Mouse (Mus musculus) erythroblast, adult 5-6 weeks (primary cell): Measurements from ENCODE around the gene Bub3. TPM values are rescaled to one million over a fixed set of nuclear protein-coding genes. Genes with fewer than 3 reads are reported as not detected.

Experiments
- ATAC-seq: replicated peaks from 2 replicates; pipeline ENCODE4 v1.8.0; 2016; ENCODE audit warnings: moderate number of reproducible peaks, mild to moderate bottlenecking, moderate TSS enrichment, inconsistent platforms; ENCODE audit not compliant: poor library complexity, low FRiP score, severe bottlenecking
- total RNA-seq, 2 experiments: library from RNA; stranded (forward) in 1 of 2; stranded (reverse) in 1 of 2; fragments of 150-400 nt in 1 of 2; fragments of 200-764, 138-1000 nt in 1 of 2; gene quantifications; 2 replicates each; pipeline versions ENCODE4 v1.2.3 to v1.2.4; 2015 to 2017; ENCODE audit warnings: low replicate concordance in 2 of 2

Gene Bub3
- total RNA-seq, 2 experiments from 2014 or later = 30.2 to 58.2 TPM

DNA sequence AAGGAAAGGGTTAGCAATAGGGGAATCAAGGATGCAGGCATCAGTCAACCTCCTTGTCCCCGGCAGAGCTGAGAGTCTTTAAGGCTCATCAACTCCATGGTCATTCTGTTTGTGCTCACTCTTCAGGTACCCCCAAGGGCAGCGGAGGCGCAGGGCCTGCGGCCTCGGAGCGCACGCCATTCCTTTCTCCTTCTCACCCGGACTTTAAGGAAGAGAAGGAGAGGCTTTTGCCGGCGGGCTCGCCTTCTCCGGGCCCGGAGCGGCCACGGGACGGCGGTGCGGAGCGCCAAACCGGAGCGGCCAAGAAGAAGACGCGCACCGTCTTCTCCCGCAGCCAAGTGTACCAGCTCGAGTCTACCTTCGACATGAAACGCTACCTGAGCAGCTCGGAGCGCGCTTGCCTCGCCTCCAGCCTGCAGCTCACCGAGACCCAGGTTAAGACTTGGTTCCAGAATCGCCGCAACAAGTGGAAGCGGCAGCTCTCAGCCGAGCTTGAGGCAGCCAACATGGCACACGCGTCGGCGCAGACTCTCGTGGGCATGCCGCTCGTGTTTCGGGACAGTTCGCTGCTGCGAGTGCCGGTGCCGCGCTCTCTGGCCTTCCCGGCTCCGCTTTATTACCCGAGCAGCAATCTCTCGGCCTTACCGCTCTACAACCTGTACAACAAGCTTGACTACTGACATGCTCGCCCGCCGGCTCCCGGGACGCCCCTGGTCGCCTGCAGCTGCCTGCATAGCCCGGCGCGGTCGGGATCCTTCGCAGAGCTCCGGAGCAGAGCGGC is 4.5 kb upstream of the Bub3 start:
- no peak for ATAC-seq

DNA sequence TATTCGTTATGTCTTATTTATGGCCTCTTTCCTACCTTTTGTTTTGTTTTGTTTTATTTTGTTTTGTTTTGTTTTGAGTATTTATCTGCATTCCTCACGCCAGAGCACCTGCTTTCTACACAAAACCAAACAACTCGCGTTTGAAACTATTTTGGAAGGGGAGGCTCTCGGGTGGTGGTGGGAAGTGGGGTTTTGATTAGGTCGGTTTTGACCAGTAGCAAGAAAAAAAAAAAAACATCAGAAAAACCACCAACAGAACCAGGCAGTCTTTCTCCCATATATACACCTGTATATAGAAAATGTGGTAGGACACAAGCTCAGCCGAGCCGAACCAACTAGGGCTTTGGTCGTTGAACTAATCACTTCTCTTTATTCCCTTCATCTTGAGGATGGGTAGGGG is 3.9 kb upstream of the Bub3 start:
- ATAC-seq = no peak

DNA sequence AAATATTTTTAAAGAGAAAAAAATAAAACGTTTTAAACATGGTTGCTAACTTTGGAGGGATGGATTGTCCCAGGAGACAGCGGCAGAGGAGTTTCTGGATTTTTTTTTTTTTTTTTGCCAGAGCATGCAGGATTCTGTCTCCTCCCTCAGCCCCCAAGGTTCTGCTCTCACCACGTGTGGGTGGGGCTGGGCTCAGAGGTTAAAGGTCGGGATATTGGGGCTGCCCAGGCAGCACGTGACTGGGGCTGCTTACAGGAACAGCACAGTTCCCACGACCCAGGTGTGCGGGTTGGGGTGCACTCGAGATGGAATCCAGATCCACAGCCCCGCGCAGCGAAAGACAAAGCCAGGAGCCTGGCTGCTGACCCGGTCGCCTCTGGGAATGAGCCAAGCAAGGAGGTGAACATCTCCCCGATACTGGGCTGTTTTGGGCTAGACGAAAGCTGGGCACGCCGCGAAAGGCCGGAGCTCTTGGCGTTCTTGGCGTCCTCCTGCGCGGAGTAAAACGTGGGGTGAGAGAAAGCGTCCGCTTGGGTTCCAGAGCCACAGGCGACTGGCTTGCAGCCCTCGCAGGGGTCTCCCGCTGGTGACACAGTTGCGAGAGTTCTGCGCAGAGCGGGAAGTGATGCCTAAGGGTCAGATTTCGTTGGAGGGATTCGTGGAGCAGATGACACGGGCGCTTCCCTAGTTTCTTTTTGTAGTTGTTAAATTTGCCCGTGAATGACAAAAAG is 3.3 kb upstream of the Bub3 start:
- no peak for ATAC-seq

DNA sequence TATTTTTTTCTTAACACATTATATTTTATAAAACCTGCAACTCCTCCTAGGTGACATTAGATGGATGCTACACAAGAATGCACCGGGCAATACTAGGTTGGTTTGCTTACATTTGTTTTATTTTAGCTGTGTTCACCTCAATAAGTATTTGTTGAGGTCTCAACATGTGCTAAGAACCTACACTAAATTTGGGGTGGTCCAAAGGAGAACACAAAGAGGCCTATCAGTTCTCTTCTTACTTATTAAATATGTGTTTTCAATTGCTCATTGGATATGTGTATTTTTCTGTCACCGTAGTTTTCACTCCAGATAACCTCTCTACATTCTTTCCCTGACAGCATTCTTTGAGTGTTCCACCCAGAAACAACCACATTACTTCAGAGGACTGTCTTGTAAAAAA is 2.3 kb upstream of the Bub3 start:
- ATAC-seq = no peak

DNA sequence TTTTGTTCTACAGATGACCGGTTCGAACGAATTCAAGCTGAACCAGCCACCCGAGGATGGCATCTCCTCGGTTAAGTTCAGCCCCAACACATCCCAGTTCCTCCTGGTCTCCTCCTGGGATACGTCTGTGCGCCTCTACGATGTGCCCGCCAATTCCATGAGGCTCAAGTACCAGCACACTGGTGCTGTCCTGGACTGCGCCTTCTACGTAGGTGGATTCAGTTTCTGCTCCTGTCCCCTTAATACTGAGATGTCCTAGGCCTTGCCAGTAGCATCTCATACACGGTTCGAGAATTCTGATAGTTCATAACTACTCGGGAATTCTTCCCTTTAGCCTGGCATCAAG is 648 bp downstream of the Bub3 start:
- ATAC-seq = peak; percentile 55

DNA sequence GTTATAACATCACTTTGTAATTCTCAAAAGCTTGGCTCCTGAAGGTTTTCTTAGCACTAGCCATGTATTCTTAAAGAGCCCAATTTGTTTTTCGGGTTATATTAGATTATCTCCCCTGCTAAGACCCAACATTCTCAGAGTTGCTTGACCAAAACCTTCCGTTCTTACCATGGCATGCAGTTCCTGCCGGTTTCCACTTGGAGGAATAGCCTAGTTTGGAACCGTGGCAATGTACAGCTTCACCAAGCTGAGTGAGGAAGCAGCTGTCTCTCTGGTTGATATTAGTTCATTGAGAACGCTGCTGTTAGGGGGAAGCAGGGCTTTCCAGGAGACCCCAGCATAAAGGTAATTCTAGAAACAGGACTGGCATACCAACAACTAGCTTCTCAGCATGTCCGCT is 15.2 kb downstream of the Bub3 start:
- ATAC-seq = no peak

DNA sequence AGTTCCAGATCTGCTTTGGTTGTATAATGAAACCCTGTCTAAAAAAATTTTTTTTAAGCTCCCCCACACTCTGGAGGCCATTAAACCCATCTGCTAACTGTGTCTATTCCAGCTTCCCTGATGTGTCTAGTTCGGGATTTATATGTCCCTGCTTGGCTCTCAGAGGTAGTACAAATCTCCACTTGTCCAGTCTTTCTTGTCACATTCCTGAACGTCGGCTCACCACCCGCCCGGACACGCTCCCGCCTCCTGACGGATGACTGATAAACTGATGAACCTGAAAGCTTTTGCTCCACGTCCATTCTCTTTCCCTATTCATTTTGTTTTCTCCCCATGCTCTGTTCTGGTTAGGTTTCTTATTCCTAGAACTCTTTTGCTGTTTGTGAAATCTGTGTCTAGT is 22.2 kb downstream of the Bub3 start:
- no peak for ATAC-seq

DNA sequence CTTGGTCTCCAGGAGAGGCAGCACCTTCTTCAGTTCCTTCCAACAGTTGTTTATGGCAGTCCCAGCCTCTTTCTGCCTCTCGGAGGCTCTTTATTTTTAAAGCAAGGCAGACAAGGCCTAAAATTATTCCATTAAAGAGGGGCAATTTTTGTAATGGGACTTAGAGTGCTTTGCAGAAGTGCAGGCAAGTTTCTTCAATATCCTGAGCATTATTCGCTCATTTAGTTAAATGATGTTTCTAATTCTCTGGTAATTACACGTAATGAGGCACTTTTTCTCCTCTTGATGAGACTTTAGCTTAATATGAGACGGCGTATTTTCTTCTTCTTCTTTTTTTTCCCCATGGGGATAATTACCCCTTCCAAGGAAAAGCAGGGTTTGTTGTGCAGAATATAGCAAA is 25.5 kb downstream of the Bub3 start:
- no peak for ATAC-seq

DNA sequence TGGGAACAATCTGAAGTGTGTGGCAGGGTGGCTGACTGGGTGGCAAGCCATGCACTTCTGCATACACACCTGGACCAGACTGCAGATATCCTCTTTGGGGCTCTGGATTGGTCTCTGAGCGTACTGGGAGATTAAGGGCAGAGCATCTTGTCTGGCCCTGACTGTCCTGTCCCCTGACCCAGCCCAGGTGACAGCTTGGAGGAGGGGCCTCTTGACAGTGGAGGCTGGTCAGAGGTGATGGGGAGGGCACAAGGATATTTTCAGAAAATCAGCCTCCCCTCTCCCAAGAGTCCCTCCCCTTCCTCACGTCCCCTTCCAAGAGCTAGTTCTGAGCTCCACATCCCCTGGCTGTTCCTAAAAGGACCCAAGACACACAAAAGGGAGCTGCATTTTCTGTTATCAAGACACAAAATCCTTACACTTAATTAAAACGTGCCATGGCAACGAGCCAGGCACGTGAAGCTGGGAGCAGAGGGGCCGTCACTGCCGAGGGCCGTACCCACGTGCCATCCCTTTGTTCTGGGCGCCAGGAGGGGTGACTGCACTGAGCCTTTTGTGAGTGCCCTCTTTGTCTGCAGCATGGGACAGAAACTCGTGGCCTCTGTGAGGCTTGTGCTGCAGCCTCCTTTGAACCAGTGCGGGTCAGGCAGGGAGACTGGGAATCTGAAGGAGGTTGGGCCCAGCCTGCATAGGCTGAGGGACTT is 37.9 kb downstream of the Bub3 start:
- no peak for ATAC-seq

DNA sequence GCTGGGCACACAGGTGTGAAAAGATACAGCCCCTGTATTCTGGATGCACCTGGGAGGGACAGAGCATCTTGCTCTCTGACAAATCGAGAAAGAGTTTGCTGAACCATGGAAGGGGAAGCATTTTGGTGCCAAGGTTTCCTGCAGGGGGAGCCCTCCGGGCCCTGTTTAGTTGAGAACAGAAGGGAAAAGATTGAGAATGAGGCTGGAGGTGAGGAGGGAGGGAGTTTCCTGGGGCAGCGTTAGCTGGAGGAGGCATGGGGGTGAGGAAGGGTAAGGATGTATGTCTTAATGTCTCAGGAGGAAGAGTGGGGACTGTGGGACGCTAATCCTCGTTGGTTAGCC is 38.4 kb downstream of the Bub3 start:
- ATAC-seq = no peak

DNA sequence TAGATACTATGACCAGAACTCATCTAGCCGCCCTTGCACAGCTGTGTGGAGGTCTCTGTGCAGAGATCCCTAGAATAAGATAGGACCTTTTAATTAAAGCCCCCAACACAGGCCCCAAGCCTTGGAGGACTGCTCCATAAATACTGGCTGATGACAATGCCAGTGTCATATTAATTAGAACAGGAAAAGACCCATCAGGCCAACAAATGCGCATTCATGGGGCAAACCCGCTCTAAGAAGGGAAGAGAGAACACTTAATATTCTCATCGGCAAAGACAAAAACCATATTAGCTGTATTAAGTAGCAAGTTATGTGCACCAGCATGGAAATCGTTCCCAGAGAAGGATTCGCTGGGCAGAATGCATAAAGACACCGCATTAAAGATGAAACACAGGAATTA is 42.1 kb downstream of the Bub3 start:
- ATAC-seq = no peak

DNA sequence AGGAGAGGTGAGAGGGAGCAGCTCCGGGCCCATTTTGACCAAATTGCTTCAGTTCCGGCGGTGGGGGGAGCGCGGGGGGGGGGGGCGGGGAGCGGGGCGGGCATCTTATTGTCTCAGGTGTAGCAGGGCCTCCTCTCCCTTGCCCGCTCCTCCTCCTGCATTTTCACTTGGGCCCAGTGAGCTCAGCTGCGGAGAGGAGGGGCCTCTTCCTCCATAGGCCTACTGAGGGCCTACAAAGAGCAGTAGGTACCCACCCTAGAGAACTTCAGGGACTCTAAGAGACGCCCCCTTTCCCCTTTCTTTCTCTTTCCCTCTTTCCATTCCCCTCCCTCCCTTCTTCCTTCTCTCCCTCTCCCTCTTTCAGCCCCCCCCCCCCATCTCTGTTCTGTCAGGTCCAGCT is 43.2 kb downstream of the Bub3 start:
- no peak for ATAC-seq

DNA sequence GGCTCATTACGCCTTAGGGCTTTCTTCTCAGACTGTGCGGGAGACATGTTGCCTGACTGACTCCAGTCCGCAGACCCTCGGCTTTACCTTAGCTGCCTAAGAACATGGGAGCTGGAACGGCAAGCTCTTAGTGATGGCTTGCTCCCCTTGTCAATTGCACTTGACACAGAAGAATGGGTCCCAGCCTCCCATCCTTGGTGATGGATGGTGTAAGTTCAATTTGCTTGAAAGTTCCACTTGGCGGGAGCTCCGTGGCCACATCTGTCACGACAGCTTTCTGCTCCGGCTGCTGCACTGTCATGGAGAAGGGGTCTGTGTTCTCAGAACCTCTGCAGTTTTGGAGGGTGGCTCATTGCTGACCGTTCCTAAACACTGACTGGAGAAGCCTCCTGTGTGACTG is 44.9 kb downstream of the Bub3 start:
- no peak for ATAC-seq

DNA sequence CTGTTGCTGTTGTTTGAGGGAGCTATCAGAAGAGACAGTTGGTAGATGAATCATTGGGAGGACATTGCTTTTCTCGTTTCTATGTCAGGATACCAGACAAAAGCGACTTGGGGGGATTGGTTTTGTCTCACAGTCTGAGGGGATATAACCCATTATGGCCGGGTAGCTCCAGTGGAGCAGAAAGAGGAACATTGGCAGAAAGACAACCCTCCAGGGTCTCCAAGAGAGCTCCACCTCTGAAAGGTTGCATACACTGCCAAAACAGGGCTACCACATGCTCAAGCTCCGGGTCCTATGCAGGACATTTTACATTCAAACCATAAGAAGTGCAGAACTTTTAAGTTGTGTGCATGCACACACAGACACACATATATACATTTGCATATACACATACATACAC is 45.5 kb downstream of the Bub3 start:
- no peak for ATAC-seq

DNA sequence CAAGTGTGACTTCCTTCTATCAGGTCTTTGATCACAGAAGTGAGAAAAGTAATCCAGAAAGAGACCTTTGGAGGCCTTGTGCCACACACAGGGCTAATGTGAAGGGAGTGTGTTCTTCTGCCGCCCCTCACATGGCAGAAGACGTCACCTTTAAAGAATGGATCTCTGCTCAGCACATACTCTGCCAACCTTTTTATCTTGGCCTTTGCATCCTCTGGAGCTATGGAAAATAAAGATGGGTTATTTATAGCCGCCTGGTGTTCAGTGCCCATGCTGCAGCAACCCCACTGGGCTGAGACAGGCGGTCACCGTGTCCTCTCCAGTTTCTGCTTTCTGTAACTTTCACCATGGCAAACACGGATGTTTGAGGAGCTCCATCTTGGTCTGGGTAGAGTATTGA is 48.0 kb downstream of the Bub3 start:
- no peak for ATAC-seq

DNA sequence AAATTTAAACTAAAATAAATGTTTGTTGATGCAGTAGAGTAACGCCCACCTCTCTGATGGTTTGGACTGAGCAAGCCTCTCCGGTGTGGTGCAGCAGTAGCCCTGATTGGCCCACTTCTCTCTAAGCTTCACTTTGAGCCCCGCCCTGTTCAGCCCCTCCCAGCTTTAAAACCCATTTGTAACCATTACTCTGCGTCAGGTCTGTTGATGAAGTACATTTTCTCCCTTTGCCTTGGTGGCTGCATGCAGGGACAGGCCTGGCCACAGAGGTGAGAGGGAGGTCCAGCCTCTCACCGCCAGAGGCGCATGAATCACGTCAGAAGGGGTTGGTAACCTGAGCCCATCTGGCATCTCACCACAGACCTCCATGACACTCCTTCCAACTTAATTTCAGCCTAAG is 49.7 kb downstream of the Bub3 start:
- no peak for ATAC-seq

Other genes with a start within 250 kb of the Bub3 start
- gene Cuzd1, start 237.9 kb upstream of the Bub3 start, total RNA-seq (2015; ENCODE audit: low replicate concordance) = not detected in 2 replicates
- gene Cuzd1, start 237.9 kb upstream of the Bub3 start, total RNA-seq (2017; ENCODE audit: low replicate concordance) = not detected in 2 replicates
- gene Fam24b, start 230.7 kb upstream of the Bub3 start, total RNA-seq (2015; ENCODE audit: low replicate concordance) = not detected in 2 replicates
- not detected in 2 replicates for gene Fam24b, start 230.7 kb upstream of the Bub3 start, total RNA-seq (2017; ENCODE audit: low replicate concordance)
- not detected in 2 replicates for gene Fam24a, start 226.4 kb upstream of the Bub3 start, total RNA-seq (2015; ENCODE audit: low replicate concordance)
- gene Fam24a, start 226.4 kb upstream of the Bub3 start, total RNA-seq (2017; ENCODE audit: low replicate concordance) = not detected in 2 replicates
- gene 2310057M21Rik, start 197.5 kb upstream of the Bub3 start, total RNA-seq (2015; ENCODE audit: low replicate concordance) = 1.9 TPM in 2 replicates
- 2.5 and 2.6 TPM in 2 replicates for gene 2310057M21Rik, start 197.5 kb upstream of the Bub3 start, total RNA-seq (2017; ENCODE audit: low replicate concordance)
- gene Pstk, start 189.1 kb upstream of the Bub3 start, total RNA-seq (2015; ENCODE audit: low replicate concordance) = 0.96 and 6.9 TPM in 2 replicates
- 0.51 and 4.2 TPM in 2 replicates for gene Pstk, start 189.1 kb upstream of the Bub3 start, total RNA-seq (2017; ENCODE audit: low replicate concordance)
- 29.3 and 48.6 TPM in 2 replicates for gene Ikzf5, start 149.7 kb upstream of the Bub3 start, total RNA-seq (2015; ENCODE audit: low replicate concordance)
- 24.5 and 33.7 TPM in 2 replicates for gene Ikzf5, start 149.7 kb upstream of the Bub3 start, total RNA-seq (2017; ENCODE audit: low replicate concordance)
- gene Acadsb, start 149.6 kb upstream of the Bub3 start, total RNA-seq (2015; ENCODE audit: low replicate concordance) = 3.8 and 15.0 TPM in 2 replicates
- gene Acadsb, start 149.6 kb upstream of the Bub3 start, total RNA-seq (2017; ENCODE audit: low replicate concordance) = 13.1 and 19.5 TPM in 2 replicates
- not detected in 2 replicates for gene Hmx3, start 17.4 kb upstream of the Bub3 start, total RNA-seq (2015; ENCODE audit: low replicate concordance)
- not detected in 2 replicates for gene Hmx3, start 17.4 kb upstream of the Bub3 start, total RNA-seq (2017; ENCODE audit: low replicate concordance)
- not detected in 2 replicates for gene Hmx2, start 11.4 kb upstream of the Bub3 start, total RNA-seq (2015; ENCODE audit: low replicate concordance)
- gene Hmx2, start 11.4 kb upstream of the Bub3 start, total RNA-seq (2017; ENCODE audit: low replicate concordance) = not detected in 2 replicates